Mouse (Mus musculus): ENCODE results near the gene Slc26a11.

DNA sequence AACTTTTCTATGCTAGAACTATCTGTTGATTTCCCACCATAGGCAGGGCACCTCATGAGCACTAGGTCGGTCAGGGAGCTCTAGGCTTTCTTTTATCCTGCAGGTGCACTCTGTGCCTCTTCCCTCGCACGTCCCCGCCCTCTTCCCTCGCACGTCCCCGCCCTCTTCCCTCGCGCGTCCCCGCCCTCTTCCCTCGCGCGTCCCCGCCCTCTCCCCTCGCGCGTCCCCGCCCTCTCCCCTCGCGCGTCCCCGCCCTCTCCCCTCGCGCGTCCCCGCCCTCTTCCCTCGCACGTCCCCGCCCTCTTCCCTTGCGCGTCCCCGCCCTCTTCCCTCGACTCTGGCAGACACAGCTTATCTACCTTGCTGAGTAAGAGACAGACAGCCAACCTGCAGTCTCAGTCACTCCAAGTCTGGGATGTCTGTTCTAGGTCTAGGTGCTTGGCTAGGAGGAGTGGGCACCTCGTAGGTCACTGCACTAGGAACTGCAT is 73.3 kb downstream of the Slc26a11 start:
- TF ChIP-seq CTCF (IDR thresholded peaks at IDR 0.05; ENCODE audit: borderline replicate concordance, control insufficient read depth, extremely low read depth, insufficient read depth, low read length, poor library complexity) (no peak), POLR2A (IDR thresholded peaks at IDR 0.05; ENCODE audit: control insufficient read depth, extremely low read depth, insufficient read depth, low read length, poor library complexity) (no peak)

Measured in thymus, adult 2 months (tissue).